Mouse (Mus musculus): ENCODE data around the gene Ovca2. TPM values are rescaled to one million over a fixed set of nuclear protein-coding genes. Genes with fewer than 3 reads are reported as not detected.

The Ovca2 gene
- polyA plus RNA-seq, 1 experiment, result not detected

DNA sequence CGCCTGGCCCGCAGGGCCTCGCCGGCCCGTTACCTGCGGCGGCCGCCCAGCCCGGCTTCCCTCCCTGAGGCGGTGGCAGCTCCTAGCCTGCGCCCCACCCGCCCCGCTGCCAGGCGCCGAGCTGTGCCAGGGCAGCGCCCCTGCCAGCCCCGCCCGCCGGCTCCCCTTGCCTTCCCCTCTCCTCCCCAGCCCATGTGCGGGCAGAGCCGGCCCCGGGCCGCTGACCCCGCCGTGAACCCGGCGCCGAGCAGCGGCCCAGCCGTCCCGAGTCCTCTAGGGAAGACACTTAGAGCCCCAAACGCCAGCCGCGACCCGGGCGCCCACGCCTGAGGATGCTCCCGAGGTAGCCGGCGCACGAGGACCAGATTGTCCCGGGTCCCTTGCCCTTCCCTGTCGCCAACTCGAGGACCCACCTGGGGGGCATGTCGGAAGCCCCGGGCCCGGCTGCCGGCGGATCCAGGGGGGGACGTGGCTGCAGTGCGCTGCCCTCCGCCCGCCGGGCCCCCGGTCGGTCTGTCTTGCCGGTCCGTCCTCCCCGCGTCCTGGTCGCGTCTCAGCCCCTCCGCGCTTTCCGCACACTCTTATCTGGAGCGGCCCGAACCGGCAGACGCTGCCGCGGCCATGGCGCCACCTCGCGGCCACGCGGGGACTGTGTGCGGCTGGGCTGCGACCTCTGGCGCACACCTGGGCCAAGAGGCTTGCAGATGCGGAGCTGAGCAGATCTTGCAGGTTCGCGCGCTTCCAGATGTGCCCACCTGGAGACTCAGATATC is 9.9 kb downstream of the Ovca2 start:
- peak overlapping the region; percentile 47 for H3K4me3 ChIP-seq (ENCODE audit: insufficient read depth, low read depth, low read length)
- no peak overlapping the region for H3K27ac ChIP-seq (ENCODE audit: insufficient read depth, low read depth, low read length)
- WGBS, result 2% methylated on average over 81 of the region's 83 CpGs
- peak; percentile 86 for TF ChIP-seq CTCF (IDR thresholded peaks at IDR 0.05; ENCODE audit: insufficient read depth, low read depth, low read length)
- no peak for TF ChIP-seq POLR2A (IDR thresholded peaks at IDR 0.05; ENCODE audit: insufficient read depth, low read depth, low read length)
- peaks cover 40% of the 10 kb centered on the region for H3K4me1 ChIP-seq (ENCODE audit: control insufficient read depth, insufficient read depth, low read length)

GRCm38 (mm10) chr11:75167643-75168589 is 10.7 kb downstream of the Ovca2 start:
- H3K4me1 ChIP-seq (ENCODE audit: control insufficient read depth, insufficient read depth, low read length), result peaks cover 40% of the 10 kb centered on the region
- H3K27ac ChIP-seq (ENCODE audit: insufficient read depth, low read depth, low read length), result no peak overlapping the region
- WGBS, result 40% methylated on average over 63 of the region's 63 CpGs
- peak overlapping the region; percentile 47; the same call in 1 of the 2 replicates for H3K4me3 ChIP-seq (ENCODE audit: insufficient read depth, low read depth, low read length)
- TF ChIP-seq CTCF (IDR thresholded peaks at IDR 0.05; ENCODE audit: insufficient read depth, low read depth, low read length) (no peak), POLR2A (IDR thresholded peaks at IDR 0.05; ENCODE audit: insufficient read depth, low read depth, low read length) (no peak)

GRCm38 (mm10) chr11:75166861-75167642 is 11.6 kb downstream of the Ovca2 start:
- 0 out of 2 replicates have a peak overlapping the region, but pooled peaks have one; percentile 2 for H3K4me3 ChIP-seq (ENCODE audit: insufficient read depth, low read depth, low read length)
- TF ChIP-seq CTCF (IDR thresholded peaks at IDR 0.05; ENCODE audit: insufficient read depth, low read depth, low read length) (0 out of 2 replicates have a peak, but pooled peaks have one; percentile 22), POLR2A (IDR thresholded peaks at IDR 0.05; ENCODE audit: insufficient read depth, low read depth, low read length) (no peak)
- peaks cover 39% of the 10 kb centered on the region for H3K4me1 ChIP-seq (ENCODE audit: control insufficient read depth, insufficient read depth, low read length)
- 34% methylated on average over 68 of the region's 68 CpGs for whole genome bisulfite sequencing
- no peak overlapping the region for H3K27ac ChIP-seq (ENCODE audit: insufficient read depth, low read depth, low read length)

DNA sequence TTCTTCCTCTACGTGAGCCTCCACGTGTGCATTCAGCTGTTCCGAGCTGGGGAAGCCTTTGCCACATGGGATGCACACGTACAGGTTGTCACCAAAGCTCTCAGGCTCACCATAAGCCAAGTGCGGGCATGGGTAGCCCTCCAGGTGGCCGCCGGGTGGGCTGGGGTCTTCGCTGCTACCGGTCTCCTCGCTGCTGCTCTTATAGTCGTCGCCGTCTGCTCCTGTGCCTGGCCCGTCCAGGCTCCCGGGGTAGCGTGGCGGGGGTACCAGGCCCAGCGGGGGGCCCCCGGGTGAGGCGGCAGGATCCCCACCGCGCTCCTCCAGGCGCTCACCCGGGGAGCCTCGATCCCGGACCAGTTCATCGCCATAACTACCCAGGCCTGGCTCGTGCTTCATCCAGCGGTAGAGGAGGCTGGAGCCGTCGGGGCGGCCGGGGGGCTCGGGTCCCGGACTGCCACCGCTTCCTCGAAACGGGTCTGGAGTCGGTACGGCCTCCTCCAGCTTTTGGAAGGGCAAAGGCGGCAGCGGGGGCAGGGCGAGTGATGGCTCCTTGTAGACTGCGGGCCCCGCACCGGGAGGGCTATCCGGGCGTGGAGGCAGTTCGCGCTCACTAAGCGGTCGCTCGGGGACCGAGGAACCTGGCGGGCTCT is 12.3 kb downstream of the Ovca2 start:
- H3K4me3 ChIP-seq (ENCODE audit: insufficient read depth, low read depth, low read length), result 0 out of 2 replicates have a peak overlapping the region, but pooled peaks have one; percentile 2
- WGBS, result 28% methylated on average over 55 of the region's 55 CpGs
- H3K4me1 ChIP-seq (ENCODE audit: control insufficient read depth, insufficient read depth, low read length), result peaks cover 35% of the 10 kb centered on the region
- no peak overlapping the region for H3K27ac ChIP-seq (ENCODE audit: insufficient read depth, low read depth, low read length)
- no peak for TF ChIP-seq POLR2A (IDR thresholded peaks at IDR 0.05; ENCODE audit: insufficient read depth, low read depth, low read length)
- TF ChIP-seq CTCF (IDR thresholded peaks at IDR 0.05; ENCODE audit: insufficient read depth, low read depth, low read length), result no peak

DNA sequence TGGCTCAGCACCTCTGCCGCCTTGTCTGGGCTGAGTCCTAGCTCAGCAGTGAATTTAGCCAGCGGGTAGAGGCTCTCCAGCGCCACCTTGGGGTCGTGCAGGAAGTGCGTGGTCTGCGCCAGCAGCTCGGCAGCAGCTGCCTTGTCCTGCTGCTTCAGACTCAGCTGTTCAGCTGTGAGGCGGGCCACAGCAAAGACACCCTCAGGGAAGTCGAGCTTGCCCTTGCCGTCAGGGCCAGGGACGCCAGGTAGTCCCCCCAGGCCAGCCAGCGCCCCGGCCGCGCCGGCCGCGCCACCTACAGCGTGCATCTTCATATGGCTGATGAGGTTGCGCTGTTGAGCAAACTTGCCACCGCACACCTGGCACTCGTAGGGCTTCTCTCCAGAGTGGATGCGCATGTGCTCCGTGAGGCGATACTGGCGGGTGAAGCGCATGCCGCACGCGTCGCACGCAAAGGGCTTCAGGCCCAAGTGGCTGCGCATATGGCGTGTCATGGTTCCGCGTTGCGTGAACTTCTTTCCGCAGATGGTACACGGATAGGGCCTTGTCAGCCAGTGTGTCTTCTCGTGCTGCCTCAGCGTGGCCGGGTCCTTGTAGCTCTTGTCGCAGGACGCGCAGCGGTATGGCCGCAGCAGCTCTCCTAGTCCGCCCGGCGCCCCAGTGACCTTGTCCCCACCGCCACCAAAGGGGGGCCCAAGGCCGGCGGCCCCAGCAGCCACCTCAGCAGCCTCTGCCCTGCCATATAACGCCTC is 13.0 kb downstream of the Ovca2 start:
- H3K27ac ChIP-seq (ENCODE audit: insufficient read depth, low read depth, low read length), result no peak overlapping the region
- WGBS, result 14% methylated on average over 54 of the region's 54 CpGs
- TF ChIP-seq POLR2A (IDR thresholded peaks at IDR 0.05; ENCODE audit: insufficient read depth, low read depth, low read length), result no peak
- TF ChIP-seq CTCF (IDR thresholded peaks at IDR 0.05; ENCODE audit: insufficient read depth, low read depth, low read length), result peak; percentile 75
- H3K4me1 ChIP-seq (ENCODE audit: control insufficient read depth, insufficient read depth, low read length), result peaks cover 32% of the 10 kb centered on the region
- H3K4me3 ChIP-seq (ENCODE audit: insufficient read depth, low read depth, low read length), result peak overlapping the region; percentile 14

- no peak for TF ChIP-seq POLR2A (IDR thresholded peaks at IDR 0.05; ENCODE audit: insufficient read depth, low read depth, low read length)
- TF ChIP-seq CTCF (IDR thresholded peaks at IDR 0.05; ENCODE audit: insufficient read depth, low read depth, low read length), result no peak
- WGBS, result 44% methylated on average over 15 of the region's 15 CpGs
- peaks cover 25% of the 10 kb centered on the region for H3K4me1 ChIP-seq (ENCODE audit: control insufficient read depth, insufficient read depth, low read length)
- H3K4me3 ChIP-seq (ENCODE audit: insufficient read depth, low read depth, low read length), result no peak overlapping the region
- no peak overlapping the region for H3K27ac ChIP-seq (ENCODE audit: insufficient read depth, low read depth, low read length)
Observed at GRCm38 (mm10) chr11:75164750-75165149, 13.9 kb downstream of the Ovca2 start.

- Histone ChIP-seq H3K27ac (ENCODE audit: insufficient read depth, low read depth, low read length) (no peak overlapping the region), H3K4me3 (ENCODE audit: insufficient read depth, low read depth, low read length) (no peak overlapping the region), H3K4me1 (ENCODE audit: control insufficient read depth, insufficient read depth, low read length) (peaks cover 20% of the 10 kb centered on the region)
- 78% methylated on average over 2 of the region's 2 CpGs for WGBS
- TF ChIP-seq CTCF (IDR thresholded peaks at IDR 0.05; ENCODE audit: insufficient read depth, low read depth, low read length) (no peak), POLR2A (IDR thresholded peaks at IDR 0.05; ENCODE audit: insufficient read depth, low read depth, low read length) (no peak)
Observed at GRCm38 (mm10) chr11:75164051-75164450, 14.6 kb downstream of the Ovca2 start.

All from olfactory bulb, adult 2 months (tissue).